Mouse (Mus musculus): ENCODE data around the gene Scgn. TPM values are rescaled to one million over a fixed set of nuclear protein-coding genes. Genes with fewer than 3 reads are reported as not detected.

Gene Scgn
- total and polyA plus RNA-seq, 3 experiments, result not detected

GRCm38 (mm10) chr13:24027191-24028170, 36.5 kb upstream of the Scgn start:
- H3K79me2 ChIP-seq (ENCODE audit: control insufficient read depth, insufficient read depth, low read length, poor library complexity), result no peaks in the 10 kb centered on the region
- H3K9me3 ChIP-seq (replicated peaks; ENCODE audit: insufficient read depth, low read length), result no peaks in the 10 kb centered on the region
- peak; percentile 21 for DNase-seq (ENCODE audit: low read depth, low spot score)
- H3K36me3 ChIP-seq (ENCODE audit: control insufficient read depth in 1 of 2, insufficient read depth in 2 of 2, low read length in 2 of 2), result no peaks in the 10 kb centered on the region
- TF ChIP-seq SIN3A (IDR thresholded peaks at IDR 0.05; ENCODE audit: low read length), result no peak
- peak; percentile 70 for TF ChIP-seq SMC3 (IDR thresholded peaks at IDR 0.05; ENCODE audit: low read depth, low read length)
- no peak for TF ChIP-seq TAL1 (IDR thresholded peaks at IDR 0.05; ENCODE audit: low read length)
- no peak for TF ChIP-seq E2F4 (IDR thresholded peaks at IDR 0.05; ENCODE audit: borderline replicate concordance, low read depth, low read length)
- no peak for TF ChIP-seq ETS1 (IDR thresholded peaks at IDR 0.05; ENCODE audit: low read depth, low read length)
- peak; percentile 69 for TF ChIP-seq RAD21 (IDR thresholded peaks at IDR 0.05; ENCODE audit: low read depth, low read length)
- TF ChIP-seq POLR2AphosphoS2 (IDR thresholded peaks at IDR 0.05; ENCODE audit: low read length), result no peak
- no peak for TF ChIP-seq UBTF (IDR thresholded peaks at IDR 0.05; ENCODE audit: borderline replicate concordance, insufficient read depth, low read depth, low read length)
- no peak for TF ChIP-seq TCF12 (IDR thresholded peaks at IDR 0.05; ENCODE audit: low read depth, low read length)
- peak in 1 of 3 experiments; percentile 57; a peak in 2 of 6 replicates for TF ChIP-seq CTCF (IDR thresholded peaks at IDR 0.05 in 2 of 3, conservative IDR thresholded peaks at IDR 0.05 in 1 of 3; ENCODE audit: control insufficient read depth in 1 of 3, insufficient read depth in 1 of 3, low read depth in 2 of 3, low read length in 3 of 3, poor library complexity in 1 of 3, severe bottlenecking in 1 of 3)
- no peak for TF ChIP-seq GATA1 (IDR thresholded peaks at IDR 0.05; ENCODE audit: low read depth, low read length)
- no peak for TF ChIP-seq MAZ (IDR thresholded peaks at IDR 0.05; ENCODE audit: low read depth, low read length)
- no peak for TF ChIP-seq EP300 (IDR thresholded peaks at IDR 0.05; ENCODE audit: low read depth in 1 of 2, low read length in 2 of 2)
- no peak for TF ChIP-seq MAX (IDR thresholded peaks at IDR 0.05; ENCODE audit: low read length)
- no peak for TF ChIP-seq GABPA (IDR thresholded peaks at IDR 0.05; ENCODE audit: low read depth, low read length)
- TF ChIP-seq RCOR1 (IDR thresholded peaks at IDR 0.05; ENCODE audit: low read depth, low read length), result no peak
- TF ChIP-seq BHLHE40 (IDR thresholded peaks at IDR 0.05; ENCODE audit: borderline replicate concordance, low read depth, low read length), result no peak
- TF ChIP-seq CHD2 (IDR thresholded peaks at IDR 0.05; ENCODE audit: low read length), result no peak
- TF ChIP-seq MEF2A (IDR thresholded peaks at IDR 0.05; ENCODE audit: extremely low read depth, insufficient replicate concordance, low read depth, low read length, poor library complexity, severe bottlenecking), result no peak
- peak; percentile 50 for TF ChIP-seq ZC3H11A (IDR thresholded peaks at IDR 0.05; ENCODE audit: low read depth, low read length)
- no peaks in the 10 kb centered on the region for H3K4me1 ChIP-seq (ENCODE audit: control insufficient read depth in 1 of 2, insufficient read depth in 2 of 2, low read length in 2 of 2)
- H3K4me3 ChIP-seq (ENCODE audit: control insufficient read depth in 1 of 2, insufficient read depth in 1 of 2, low read depth in 2 of 2, low read length in 2 of 2), result no peak overlapping the region
- H3K27me3 ChIP-seq (ENCODE audit: control insufficient read depth in 1 of 2, insufficient read depth in 2 of 2, low read length in 2 of 2), result no peaks in the 10 kb centered on the region
- no peak overlapping the region for H3K9ac ChIP-seq (ENCODE audit: control insufficient read depth, low read depth, low read length, poor library complexity, severe bottlenecking)
- H3K27ac ChIP-seq (ENCODE audit: control insufficient read depth, low read depth, low read length), result no peak overlapping the region

Data from MEL (cell line).